Mouse (Mus musculus) midbrain, embryonic 10.5 days (tissue): ENCODE measurements at regions not wholly inside any gene's neighbourhood (a gene's known extent, or its start where the extent isn't known, plus 50 kb on each side); places are given as distances from the start of the nearest gene placed in this dataset.

Source experiments
- DNase-seq: peaks from one replicate; pipeline ENCODE4 v3.0.0-alpha.2; 2017; ENCODE audit warnings: low spot score
- H3K27ac ChIP-seq: fragments of 300-500 bp; sonication (generic); replicated peaks from 2 replicates; pipeline ENCODE4 v1.5.1; 2016; ENCODE audit warnings: mild to moderate bottlenecking
- H3K27me3 ChIP-seq: fragments of 300-500 bp; sonication (generic); 2 replicates; pipeline ENCODE4 v1.6.1; 2016; ENCODE audit warnings: low read depth, mild to moderate bottlenecking; ENCODE audit not compliant: poor library complexity, severe bottlenecking
- H3K36me3 ChIP-seq: fragments of 300-500 bp; sonication (generic); 2 replicates; pipeline ENCODE4 v1.6.1; 2016; ENCODE audit warnings: mild to moderate bottlenecking, moderate library complexity
- H3K4me1 ChIP-seq: fragments of 300-500 bp; sonication (generic); 2 replicates; pipeline ENCODE4 v1.6.1; 2016
- H3K4me3 ChIP-seq: fragments of 300-500 bp; sonication (generic); 2 replicates; pipeline ENCODE4 v1.5.1; 2016; ENCODE audit warnings: mild to moderate bottlenecking, moderate library complexity
- H3K9me3 ChIP-seq: fragments of 300-500 bp; sonication (generic); replicated peaks from 2 replicates; pipeline ENCODE4 v1.6.1; 2016; ENCODE audit warnings: mild to moderate bottlenecking
- WGBS: fragments of 180-500 bp; shearing (Covaris S2); methylation state at CpG from one replicate; pipeline ENCODE4 v1.1.7; 2016; 5-methylcytosine and 5-hydroxymethylcytosine counted together

GRCm38 (mm10) chr16:97278913-97279312, 77.6 kb upstream of the Bace2 start:
- no peak for DNase-seq
- no peaks in the 10 kb centered on the region for H3K9me3 ChIP-seq
- no peaks in the 10 kb centered on the region for H3K36me3 ChIP-seq
- H3K4me1 ChIP-seq = no peaks in the 10 kb centered on the region
- H3K27ac ChIP-seq = no peak overlapping the region
- 68% methylated on average over 1 of the region's 1 CpGs for WGBS
- H3K4me3 ChIP-seq = no peak overlapping the region
- no peaks in the 10 kb centered on the region for H3K27me3 ChIP-seq

DNA sequence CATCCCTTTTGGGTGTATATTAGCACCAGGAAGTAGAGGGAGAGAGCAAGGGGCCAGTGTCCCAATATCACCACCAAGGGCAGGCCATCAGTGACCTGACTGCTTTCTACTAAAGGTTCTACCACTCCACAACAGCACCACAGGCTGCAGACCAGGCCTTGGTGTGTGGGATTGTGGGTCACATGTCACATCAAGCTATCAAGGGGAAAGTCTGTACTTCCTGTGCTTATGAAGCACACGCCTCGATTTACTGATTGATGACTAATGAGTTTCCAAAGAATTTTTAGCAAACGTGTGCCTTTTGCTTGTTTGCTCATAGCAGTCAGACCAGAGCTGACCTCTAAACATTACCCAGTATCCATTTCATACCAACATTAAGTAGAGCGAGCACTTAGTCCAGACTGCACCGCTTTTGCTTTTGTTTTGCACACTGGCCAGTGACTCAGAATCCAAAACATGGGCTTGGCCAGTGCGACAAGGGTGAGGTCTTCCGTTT, 74.9 kb upstream of the Bace2 start:
- 92% methylated on average over 7 of the region's 7 CpGs for WGBS
- no peaks in the 10 kb centered on the region for H3K36me3 ChIP-seq

DNA sequence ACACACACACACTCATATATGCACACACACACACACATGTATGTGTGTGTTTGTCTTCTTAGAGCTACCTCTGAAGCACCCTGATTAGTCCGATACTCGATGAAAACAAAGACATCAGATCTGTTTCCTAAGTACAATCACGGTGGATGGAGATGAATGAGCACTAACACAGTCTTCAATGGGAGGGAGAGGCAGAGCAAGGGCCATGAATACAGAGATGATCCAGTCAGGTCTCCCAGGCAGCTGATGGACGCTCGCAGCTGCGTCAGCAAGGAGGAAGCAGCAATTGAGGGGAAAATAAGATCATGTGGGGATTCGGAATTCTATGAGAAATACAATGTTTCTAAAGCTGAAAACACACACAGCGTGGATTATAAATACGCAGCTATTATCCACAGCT, 73.6 kb upstream of the Bace2 start:
- H3K4me1 ChIP-seq = no peaks in the 10 kb centered on the region
- no peaks in the 10 kb centered on the region for H3K27me3 ChIP-seq
- no peak for DNase-seq
- no peaks in the 10 kb centered on the region for H3K36me3 ChIP-seq
- 77% methylated on average over 9 of the region's 9 CpGs for WGBS
- H3K9me3 ChIP-seq = no peaks in the 10 kb centered on the region
- no peak overlapping the region for H3K27ac ChIP-seq
- H3K4me3 ChIP-seq = no peak overlapping the region

More for the DNA sequence above, 74.9 kb upstream of the Bace2 start:
- Histone ChIP-seq H3K27me3 (no peaks in the 10 kb centered on the region), H3K9me3 (no peaks in the 10 kb centered on the region), H3K4me3 (no peak overlapping the region), H3K27ac (no peak overlapping the region), H3K4me1 (no peaks in the 10 kb centered on the region)
- no peak for DNase-seq

GRCm38 (mm10) chr16:97285886-97286447, 70.6 kb upstream of the Bace2 start:
- Histone ChIP-seq H3K4me1 (peaks cover 9% of the 10 kb centered on the region), H3K36me3 (no peaks in the 10 kb centered on the region), H3K27ac (no peak overlapping the region), H3K27me3 (no peaks in the 10 kb centered on the region), H3K4me3 (no peak overlapping the region), H3K9me3 (no peaks in the 10 kb centered on the region)
- 86% methylated on average over 8 of the region's 8 CpGs for WGBS
- no peak for DNase-seq

DNA sequence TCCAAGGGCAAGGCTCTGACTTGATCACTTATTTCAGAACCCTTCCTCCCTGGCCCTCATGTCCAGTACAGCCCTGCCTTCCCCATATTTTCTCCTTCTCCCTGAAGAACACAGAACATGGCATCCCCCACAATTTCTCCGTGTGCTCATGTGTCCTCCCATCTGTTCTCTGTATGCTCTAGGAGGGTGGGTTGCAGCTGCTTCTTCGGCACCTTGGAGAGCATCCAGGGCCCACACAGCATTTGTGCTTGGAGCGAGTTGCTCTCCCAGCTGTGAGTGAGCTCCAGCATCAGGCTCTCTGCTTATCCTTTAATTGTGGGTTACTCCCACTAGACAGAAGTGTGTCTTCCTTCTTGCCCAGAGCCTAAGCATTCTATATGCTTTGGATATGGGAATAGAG, 69.8 kb upstream of the Bace2 start:
- Histone ChIP-seq H3K36me3 (no peaks in the 10 kb centered on the region), H3K27ac (no peak overlapping the region), H3K4me1 (peaks cover 9% of the 10 kb centered on the region), H3K27me3 (no peaks in the 10 kb centered on the region), H3K4me3 (no peak overlapping the region), H3K9me3 (no peaks in the 10 kb centered on the region)
- WGBS = 45% methylated on average over 3 of the region's 3 CpGs
- DNase-seq = no peak

GRCm38 (mm10) chr16:97288634-97289033, 67.9 kb upstream of the Bace2 start:
- Histone ChIP-seq H3K36me3 (no peaks in the 10 kb centered on the region), H3K4me1 (peaks cover 23% of the 10 kb centered on the region), H3K9me3 (no peaks in the 10 kb centered on the region), H3K27ac (no peak overlapping the region; the same call in 1 of the 2 replicates), H3K27me3 (no peaks in the 10 kb centered on the region), H3K4me3 (no peak overlapping the region)
- WGBS = 54% methylated on average over 8 of the region's 8 CpGs
- no peak for DNase-seq

GRCm38 (mm10) chr16:97292484-97293048, 64.0 kb upstream of the Bace2 start:
- H3K36me3 ChIP-seq = no peaks in the 10 kb centered on the region
- peaks cover 23% of the 10 kb centered on the region for H3K4me1 ChIP-seq
- H3K27me3 ChIP-seq = no peaks in the 10 kb centered on the region
- H3K9me3 ChIP-seq = no peaks in the 10 kb centered on the region
- peak overlapping the region; percentile 82 for H3K27ac ChIP-seq
- peak; percentile 61 for DNase-seq
- WGBS = 4% methylated on average over 11 of the region's 11 CpGs
- H3K4me3 ChIP-seq = peak overlapping the region; percentile 46

GRCm38 (mm10) chr16:97293273-97293672, 63.3 kb upstream of the Bace2 start:
- WGBS = 10% methylated on average over 4 of the region's 4 CpGs
- peak overlapping the region; percentile 82 for H3K27ac ChIP-seq
- H3K4me1 ChIP-seq = peaks cover 22% of the 10 kb centered on the region
- no peaks in the 10 kb centered on the region for H3K36me3 ChIP-seq
- H3K4me3 ChIP-seq = peak overlapping the region; percentile 46
- DNase-seq = peak; percentile 82
- H3K9me3 ChIP-seq = no peaks in the 10 kb centered on the region
- no peaks in the 10 kb centered on the region for H3K27me3 ChIP-seq

- DNase-seq = no peak
- peaks cover 11% of the 10 kb centered on the region for H3K4me1 ChIP-seq
- WGBS = 82% methylated on average over 3 of the region's 3 CpGs
- H3K36me3 ChIP-seq = no peaks in the 10 kb centered on the region
- no peaks in the 10 kb centered on the region for H3K9me3 ChIP-seq
- no peak overlapping the region for H3K4me3 ChIP-seq
- H3K27me3 ChIP-seq = no peaks in the 10 kb centered on the region
- no peak overlapping the region for H3K27ac ChIP-seq
Measured at GRCm38 (mm10) chr16:97297140-97297539, 59.4 kb upstream of the Bace2 start.

- Histone ChIP-seq H3K4me3 (no peak overlapping the region), H3K27ac (no peak overlapping the region), H3K27me3 (no peaks in the 10 kb centered on the region), H3K4me1 (no peaks in the 10 kb centered on the region), H3K36me3 (no peaks in the 10 kb centered on the region), H3K9me3 (no peaks in the 10 kb centered on the region)
- WGBS = 72% methylated on average over 5 of the region's 5 CpGs
- no peak for DNase-seq
Measured at GRCm38 (mm10) chr16:97304156-97304735, 52.3 kb upstream of the Bace2 start.
